Mouse (Mus musculus) fat pad, adult 2 months (tissue): ENCODE results near the gene Cep85l.

ENCODE experiments used
- DNase-seq: peaks from one replicate; pipeline ENCODE4 v3.0.0-alpha.2; 2011; ENCODE audit warnings: low read depth, low spot score; ENCODE audit errors: extremely low read depth

Gene Cep85l

DNA sequence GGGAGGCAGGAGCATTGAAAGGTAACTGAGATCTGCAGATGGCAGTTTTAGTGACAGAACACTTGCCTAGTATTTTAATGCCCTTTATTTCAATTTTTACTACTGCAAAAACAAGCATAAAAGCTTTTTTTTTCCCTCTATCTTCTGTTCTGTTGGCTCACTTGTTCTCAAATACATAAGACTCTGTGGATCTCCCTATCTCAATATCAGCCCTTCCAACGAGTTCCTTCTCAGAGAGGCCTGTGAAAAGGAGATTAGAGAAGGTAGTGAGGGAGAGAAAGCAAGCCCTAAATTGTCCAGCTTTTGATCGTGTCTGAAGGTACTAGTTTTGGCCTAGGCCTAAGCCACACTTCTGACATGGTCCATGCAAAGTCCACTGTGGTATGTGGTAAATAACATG lies 150.6 kb downstream of the Cep85l start:
- DNase-seq: no peak
